Mouse (Mus musculus): ENCODE data around the gene Olfr56.
"Not testable (repeated sequence)": the region's sequence is repeated elsewhere in the genome, so short reads cannot be mapped to it uniquely, and the experiment has no call there.

Olfr56 gene

GRCm38 (mm10) chr11:49060061-49060460, 81.4 kb downstream of the Olfr56 start:
- DNase-seq, result not testable (repeated sequence)

DNA sequence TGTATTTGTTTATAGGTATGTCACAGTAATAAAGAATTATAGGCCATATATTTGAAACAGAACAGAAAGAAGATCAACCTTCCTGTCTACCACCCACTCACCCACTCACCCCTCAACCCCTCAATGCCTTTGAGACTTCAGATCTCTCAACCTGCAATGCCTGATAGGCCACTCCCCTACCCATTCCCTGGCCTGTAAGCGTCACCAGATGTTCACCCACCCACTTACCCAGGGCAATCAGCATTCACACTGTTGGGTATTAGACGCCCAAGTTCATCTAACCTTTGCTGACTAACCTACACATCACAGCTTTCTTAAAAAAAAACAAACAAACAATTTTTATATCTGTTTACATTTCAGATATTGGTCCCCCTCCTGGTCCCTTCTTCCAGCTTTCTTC, 83.2 kb downstream of the Olfr56 start:
- not testable (repeated sequence) for DNase-seq

- DNase-seq, result not testable (repeated sequence)
Measured at GRCm38 (mm10) chr11:49063713-49064469, 85.2 kb downstream of the Olfr56 start, which contains the start of gene Tgtp2. Gene Tgtp2, minus strand, starts transcription at chr11:49064206.

DNA sequence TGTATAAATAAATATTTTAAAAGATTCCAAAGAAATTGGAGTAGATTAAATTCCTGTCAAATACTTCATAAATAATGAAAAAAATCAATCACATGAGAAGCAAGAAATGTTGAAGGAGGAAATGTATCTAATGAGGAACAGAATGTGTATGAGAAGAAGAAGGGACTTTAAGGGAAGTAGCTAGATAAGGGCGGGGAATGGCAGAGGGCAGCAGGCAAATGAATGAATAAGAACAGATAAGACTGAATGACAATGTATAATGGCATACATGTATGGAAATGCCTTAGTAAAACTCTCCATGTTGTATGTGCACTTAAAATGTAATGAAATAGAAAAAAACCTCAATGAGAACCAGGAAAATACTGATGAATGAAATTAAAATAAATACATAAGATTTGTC, 89.7 kb downstream of the Olfr56 start:
- no peak for DNase-seq

- DNase-seq, result not testable (repeated sequence)
Measured at GRCm38 (mm10) chr11:49076001-49076757, 97.5 kb downstream of the Olfr56 start, which contains the start of gene Ifi47. Gene Ifi47, plus strand, starts transcription at chr11:49076587.

- DNase-seq, result no peak
Measured at GRCm38 (mm10) chr11:49077012-49077411, 98.3 kb downstream of the Olfr56 start.

DNA sequence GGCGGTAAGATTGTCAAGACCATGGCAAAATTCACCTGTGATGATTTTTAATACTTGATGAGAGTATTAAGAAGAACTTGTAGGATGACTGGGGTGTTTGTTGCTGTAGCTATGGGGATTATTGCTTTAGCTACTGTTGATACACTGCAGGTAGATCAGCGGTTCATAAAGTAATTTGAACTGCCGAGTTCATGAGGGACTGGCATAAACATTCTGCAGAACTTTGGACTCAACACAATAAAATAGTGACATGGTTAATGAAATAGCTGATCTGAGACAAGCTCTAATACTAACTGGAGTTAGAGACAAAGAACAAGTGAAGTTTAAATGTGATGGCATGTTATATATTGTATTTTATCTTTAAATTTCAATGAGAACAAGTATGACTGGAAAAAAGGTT, 100.0 kb downstream of the Olfr56 start:
- DNase-seq, result no peak

- DNase-seq, result no peak
Measured at GRCm38 (mm10) chr11:49080636-49081035, 101.9 kb downstream of the Olfr56 start.

DNA sequence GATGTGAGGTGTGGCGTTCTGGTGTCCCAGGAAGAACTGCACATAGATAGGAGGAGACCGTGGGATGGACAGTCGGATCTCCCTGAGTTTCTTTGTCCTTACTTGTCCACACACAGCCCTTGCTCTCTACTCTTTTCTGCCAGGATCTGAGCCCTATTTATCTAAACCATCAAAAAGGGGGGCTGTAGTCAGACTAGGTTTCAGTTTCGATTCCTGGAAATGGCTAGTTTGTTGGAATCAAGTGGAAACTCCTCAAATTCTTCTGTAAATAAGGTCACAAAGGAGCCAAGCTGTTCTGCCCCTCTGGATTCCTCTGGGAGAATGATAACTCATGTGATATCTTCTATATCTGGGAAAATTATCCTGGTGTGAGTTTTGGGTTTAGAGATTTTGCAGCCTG, 102.7 kb downstream of the Olfr56 start:
- DNase-seq, result no peak

DNA sequence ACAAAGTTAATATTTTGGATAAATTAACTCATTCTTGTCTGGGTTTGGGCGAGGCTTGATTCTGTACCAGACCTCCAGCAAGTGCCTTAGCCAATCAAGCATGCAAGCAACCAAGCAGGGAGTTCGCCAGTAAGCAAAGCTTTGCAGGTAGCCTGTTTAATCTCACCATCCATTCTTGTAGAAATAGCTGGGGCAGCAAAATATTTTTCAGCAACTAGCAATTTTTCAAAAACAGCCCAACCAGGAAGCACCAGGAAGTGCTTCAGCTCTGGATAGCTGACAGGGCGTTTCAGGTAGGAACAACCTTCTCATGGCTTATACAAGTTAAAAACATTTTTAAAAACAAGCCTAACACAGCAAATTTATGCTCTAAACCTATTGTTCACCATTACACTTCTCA, 103.2 kb downstream of the Olfr56 start:
- DNase-seq, result no peak

GRCm38 (mm10) chr11:49083146-49083545, 104.5 kb downstream of the Olfr56 start:
- no peak for DNase-seq

GRCm38 (mm10) chr11:49083808-49084207, 105.1 kb downstream of the Olfr56 start:
- no peak for DNase-seq

DNA sequence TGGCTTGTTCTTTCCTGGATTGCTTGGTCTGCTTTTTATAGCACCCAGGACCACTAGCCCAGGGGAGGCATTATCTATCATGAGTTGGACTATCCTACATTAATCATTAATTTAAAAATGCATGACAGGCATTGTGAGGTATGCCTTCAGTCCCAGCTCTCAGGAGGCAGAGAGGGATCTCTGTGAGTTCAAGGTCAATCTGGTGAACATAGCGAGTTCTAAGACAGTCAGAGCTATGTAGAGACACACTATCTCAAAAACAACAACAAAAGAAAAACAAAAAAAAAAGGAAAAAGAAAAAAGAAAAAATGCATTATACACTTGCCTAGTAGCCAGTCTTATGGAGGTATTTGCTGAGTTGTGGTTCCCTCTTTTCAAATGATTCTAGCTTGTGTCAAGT, 105.7 kb downstream of the Olfr56 start:
- DNase-seq, result no peak

- no peak for DNase-seq
Measured at GRCm38 (mm10) chr11:49084875-49085274, 106.2 kb downstream of the Olfr56 start.

DNA sequence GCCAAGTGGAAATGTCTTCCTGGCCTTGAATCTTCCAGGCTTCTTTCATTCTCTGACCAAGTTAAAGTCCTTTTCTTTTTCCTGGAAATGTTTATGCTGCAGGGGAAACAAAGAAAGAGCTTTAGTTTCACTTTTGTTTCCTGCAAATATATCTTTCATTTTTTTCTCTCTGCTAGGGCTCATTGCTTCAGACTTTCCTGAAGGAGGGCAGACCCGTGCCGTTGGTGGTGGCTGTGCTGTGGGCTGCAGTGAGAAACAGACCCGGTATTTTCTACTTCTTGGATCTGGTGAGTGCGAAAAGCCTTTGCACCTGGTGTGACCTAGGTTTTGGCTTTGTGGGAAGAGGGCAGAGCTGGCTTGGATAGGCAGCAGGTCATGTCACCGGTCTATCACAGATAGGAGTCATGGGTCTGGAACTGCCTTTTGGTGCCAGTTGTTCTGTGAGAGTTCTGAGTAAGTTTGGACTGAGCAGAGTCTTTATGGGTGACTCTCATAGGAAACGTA, 108.2 kb downstream of the Olfr56 start:
- no peak for DNase-seq

GRCm38 (mm10) chr11:49087830-49088616, 109.3 kb downstream of the Olfr56 start:
- DNase-seq, result no peak

DNA sequence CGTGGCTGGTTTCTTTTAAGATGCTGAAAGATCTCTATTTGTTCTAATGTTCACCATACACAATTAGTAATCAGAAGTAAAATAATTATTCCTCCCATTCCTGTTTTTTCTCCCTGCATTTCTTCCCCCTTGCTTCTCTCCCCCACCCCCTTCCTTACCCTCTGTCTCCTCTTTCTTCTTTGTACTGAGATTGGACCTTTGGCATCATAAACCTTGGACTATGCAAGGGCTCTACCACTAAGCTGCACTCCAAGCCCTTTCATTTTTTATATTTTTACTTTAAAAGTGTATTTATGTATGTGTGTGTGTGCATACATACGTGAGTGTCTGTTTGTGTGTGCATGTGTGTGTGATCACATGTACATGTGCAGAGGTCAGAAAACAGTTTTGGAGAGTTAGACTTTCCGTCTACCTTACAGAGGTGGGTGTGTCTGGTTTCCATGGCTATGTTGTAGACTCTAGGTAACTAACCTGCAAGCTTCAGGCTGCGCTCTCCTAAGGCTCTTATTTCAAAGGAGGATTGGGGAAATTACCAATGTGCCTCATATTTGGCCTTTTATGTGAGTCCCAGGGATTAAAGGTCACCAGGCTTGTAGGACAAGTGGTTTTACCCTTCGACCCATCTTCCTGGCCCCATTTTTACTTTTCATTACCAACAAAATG, 110.4 kb downstream of the Olfr56 start:
- no peak for DNase-seq

DNA sequence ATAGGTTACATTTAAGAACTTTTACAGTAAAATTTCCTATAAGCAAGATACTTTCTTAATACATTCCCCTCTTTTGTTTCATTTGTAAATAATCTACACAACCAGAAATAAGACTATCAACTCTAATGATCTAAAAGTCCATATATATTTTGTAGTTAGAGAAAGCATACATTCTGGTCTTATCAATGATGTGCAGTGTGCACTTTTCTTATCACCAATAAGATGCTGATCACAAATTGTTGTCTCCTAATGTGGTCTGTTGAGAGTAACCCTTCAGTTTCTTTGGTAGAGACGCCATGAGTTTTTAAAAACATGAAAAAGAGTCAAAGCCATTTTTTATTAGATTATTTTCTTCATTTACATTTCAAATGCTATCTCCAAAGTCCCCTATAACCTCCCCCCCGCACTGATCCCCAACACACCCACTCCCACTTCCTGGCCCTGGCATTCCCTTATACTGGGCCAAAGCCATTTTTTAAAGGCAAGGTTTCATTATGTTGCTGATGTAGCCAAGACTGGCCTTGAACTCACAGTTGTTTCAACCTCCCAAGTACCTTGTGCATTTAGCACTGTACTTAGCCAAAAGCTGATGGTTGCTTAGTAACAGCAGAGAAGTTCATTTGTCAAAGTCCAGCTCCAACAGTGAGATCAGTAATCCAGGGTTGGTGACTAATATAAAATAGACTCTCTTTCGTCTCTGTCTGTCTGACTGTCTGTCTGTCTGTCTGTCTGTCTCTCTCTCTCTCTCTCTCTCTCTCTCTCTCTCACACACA, 111.2 kb downstream of the Olfr56 start:
- no peak for DNase-seq

DNA sequence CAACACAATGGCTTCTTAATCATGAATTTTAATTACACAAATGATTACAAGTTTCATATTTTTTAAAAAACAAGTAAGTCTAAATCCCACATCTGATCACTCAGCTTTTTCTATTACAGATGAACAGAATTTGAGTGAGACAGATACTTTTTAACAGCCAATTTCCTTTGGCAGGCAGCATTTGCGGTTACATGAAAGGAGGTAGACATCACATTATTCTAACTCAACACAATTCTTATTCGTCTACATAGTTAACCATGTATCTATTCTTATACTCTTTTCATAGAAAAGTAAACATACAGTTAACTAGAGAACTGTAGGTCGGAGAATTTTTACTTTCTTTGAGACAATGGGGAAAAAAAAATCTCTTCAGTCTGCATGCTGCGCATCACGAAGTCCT, 111.9 kb downstream of the Olfr56 start:
- no peak for DNase-seq

GRCm38 (mm10) chr11:49091171-49091570, 112.5 kb downstream of the Olfr56 start:
- DNase-seq, result no peak

DNA sequence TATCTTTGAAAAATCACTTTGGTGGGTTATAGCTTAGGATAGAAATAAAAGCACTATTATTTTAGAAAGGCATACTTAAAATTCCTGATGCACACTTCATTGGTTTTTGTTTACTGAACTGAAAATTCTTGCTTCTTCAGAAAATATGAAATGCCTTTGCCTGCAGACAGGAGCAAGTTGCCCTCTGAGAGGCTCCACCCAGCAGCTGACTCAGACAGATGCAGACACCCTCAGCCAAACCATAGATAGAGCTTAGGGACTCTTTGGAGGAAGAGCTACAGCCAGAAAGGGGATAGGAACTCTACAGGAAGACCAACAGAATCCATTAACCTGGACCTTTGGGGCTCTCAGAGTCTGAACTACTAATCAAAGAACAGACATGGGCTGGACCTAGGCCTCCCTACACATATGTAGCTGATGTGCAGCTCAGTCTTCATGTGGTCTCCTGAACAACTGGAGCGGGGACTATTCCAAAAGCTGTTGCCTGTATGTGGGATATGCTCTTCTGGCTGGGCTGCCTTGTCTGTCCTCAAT, 113.4 kb downstream of the Olfr56 start:
- DNase-seq, result no peak
